Mouse (Mus musculus) retina, postnatal 1 day (tissue): ENCODE data around the gene Ttyh3.

ENCODE experiments used
- DNase-seq: peaks from one replicate; pipeline ENCODE4 v3.0.0-alpha.2; 2012

The Ttyh3 gene

DNA sequence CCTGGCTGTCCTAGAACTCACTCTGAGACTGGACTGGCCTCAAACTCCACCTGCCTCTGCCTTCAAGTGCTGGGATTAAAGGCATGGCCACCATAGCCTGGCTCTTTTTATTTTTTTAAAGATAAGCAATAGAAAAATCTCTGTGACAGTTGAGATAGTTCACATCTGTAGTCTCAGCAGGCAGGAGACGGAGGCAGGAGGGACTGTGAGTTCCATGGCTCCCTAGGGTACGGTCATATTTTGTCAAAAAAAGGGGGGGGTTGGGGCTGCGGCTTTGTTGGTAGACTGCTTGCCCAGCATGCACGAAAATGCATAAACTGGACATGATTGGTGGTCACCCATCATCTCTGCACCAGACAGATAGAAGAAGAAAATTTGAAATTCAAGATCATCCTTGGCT lies 77.6 kb downstream of the Ttyh3 start:
- no peak for DNase-seq
